Mouse (Mus musculus): ENCODE results near the gene C2cd2l.

DNA sequence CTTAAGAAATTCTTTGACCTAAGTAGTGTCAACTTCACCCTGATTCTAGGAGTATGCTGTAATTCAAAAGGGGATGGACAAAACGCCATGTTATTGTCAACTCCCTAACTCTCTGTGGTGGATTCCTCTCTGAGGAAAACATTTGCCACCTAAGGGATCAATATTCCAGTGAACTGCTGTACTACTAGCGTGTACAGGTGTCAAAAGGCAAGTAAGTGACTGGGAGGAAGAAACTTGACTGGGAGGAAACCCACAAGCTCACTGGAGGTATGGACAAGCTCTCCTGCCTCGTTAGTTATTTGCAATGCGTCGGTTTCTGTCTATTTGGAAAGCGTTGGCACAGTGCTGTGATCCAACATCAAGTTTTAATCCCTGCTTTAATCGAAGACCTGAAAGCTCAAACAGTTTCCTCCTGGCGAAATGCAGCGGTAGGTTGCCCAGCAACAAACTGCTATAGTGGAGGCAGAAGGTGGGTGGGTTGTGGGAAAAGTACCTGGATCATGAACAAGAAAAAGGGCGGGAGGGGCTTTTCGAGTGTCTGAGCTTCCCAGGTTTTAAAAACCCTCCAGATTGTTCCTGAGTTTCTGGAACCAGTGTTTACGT is 5.8 kb upstream of the C2cd2l start, which contains the start of gene Dpagt1:
- no peak for TF ChIP-seq CTCF (IDR thresholded peaks at IDR 0.05)
- no peak for TF ChIP-seq POLR2A (IDR thresholded peaks at IDR 0.05; ENCODE audit: insufficient read depth, low read depth, low read length)
- no peak for TF ChIP-seq EP300 (IDR thresholded peaks at IDR 0.05; ENCODE audit: insufficient read depth, low read depth, low read length)
